Mouse (Mus musculus) right cerebral cortex, postnatal 25 days (tissue): ENCODE data around the gene Sytl4.

Source experiments
- DNase-seq: peaks from one replicate; pipeline ENCODE4 v3.0.0; 2022

Gene Sytl4

GRCm38 (mm10) chrX:133981231-133982002, at the start of gene Sytl4:
TSS of gene Sytl4 (minus strand) at chrX:133981812.
- no peak for DNase-seq

- no peak for DNase-seq
Observed at GRCm38 (mm10) chrX:134020664-134021063, 39.1 kb upstream of the Sytl4 start.

- peak; percentile 6 for DNase-seq
Observed at GRCm38 (mm10) chrX:134019005-134019404, 37.4 kb upstream of the Sytl4 start.

GRCm38 (mm10) chrX:133995866-133996265, 14.3 kb upstream of the Sytl4 start:
- no peak for DNase-seq

GRCm38 (mm10) chrX:133964615-133965014, 17.0 kb downstream of the Sytl4 start:
- no peak for DNase-seq

GRCm38 (mm10) chrX:133960617-133961016, 21.0 kb downstream of the Sytl4 start:
- no peak for DNase-seq

- DNase-seq, result no peak
Observed at GRCm38 (mm10) chrX:133954661-133955060, 27.0 kb downstream of the Sytl4 start.

GRCm38 (mm10) chrX:133947427-133947826, 34.2 kb downstream of the Sytl4 start:
- DNase-seq, result peak; percentile 19

- no peak for DNase-seq
Observed at GRCm38 (mm10) chrX:133939561-133939960, 42.1 kb downstream of the Sytl4 start.

- no peak for DNase-seq
Observed at GRCm38 (mm10) chrX:133936605-133937225, 44.9 kb downstream of the Sytl4 start.

- no peak for DNase-seq
Observed at GRCm38 (mm10) chrX:133931302-133932013, 50.2 kb downstream of the Sytl4 start.

- DNase-seq, result no peak
Observed at GRCm38 (mm10) chrX:133926760-133927159, 54.9 kb downstream of the Sytl4 start.

GRCm38 (mm10) chrX:133921187-133921586, 60.4 kb downstream of the Sytl4 start:
- DNase-seq, result no peak

- no peak for DNase-seq
Observed at GRCm38 (mm10) chrX:133914219-133914618, 67.4 kb downstream of the Sytl4 start.

- no peak for DNase-seq
Observed at GRCm38 (mm10) chrX:133913006-133913405, 68.6 kb downstream of the Sytl4 start.

- DNase-seq, result no peak
Observed at GRCm38 (mm10) chrX:133911397-133912103, 70.1 kb downstream of the Sytl4 start.

- DNase-seq, result no peak
Observed at GRCm38 (mm10) chrX:133908261-133908660, 73.4 kb downstream of the Sytl4 start, which contains the start of gene Srpx2. TSS of gene Srpx2 (plus strand) at chrX:133908426.

- peak; percentile 69 for DNase-seq
Observed at GRCm38 (mm10) chrX:133898014-133898542, 83.5 kb downstream of the Sytl4 start, which contains the start of gene Tspan6. TSS of gene Tspan6 (minus strand) at chrX:133898429.

GRCm38 (mm10) chrX:133888111-133888510, 93.5 kb downstream of the Sytl4 start:
- no peak for DNase-seq

- no peak for DNase-seq
Observed at GRCm38 (mm10) chrX:133887308-133887707, 94.3 kb downstream of the Sytl4 start.
